Mouse (Mus musculus): ENCODE measurements at regions not wholly inside any gene's neighbourhood (a gene's known extent, or its start where the extent isn't known, plus 50 kb on each side); places are given as distances from the start of the nearest gene placed in this dataset.

- no peak for TF ChIP-seq CTCF (IDR thresholded peaks at IDR 0.05; ENCODE audit: low read depth)
- Histone ChIP-seq H3K27me3 (ENCODE audit: insufficient read depth, low read length) (no peaks in the 10 kb centered on the region), H3K27ac (ENCODE audit: low read depth) (no peak overlapping the region), H3K4me1 (ENCODE audit: insufficient read depth) (no peaks in the 10 kb centered on the region), H3K9ac (no peak overlapping the region), H3K36me3 (ENCODE audit: insufficient read depth) (no peaks in the 10 kb centered on the region), H3K9me3 (ENCODE audit: low read depth, low read length) (no peaks in the 10 kb centered on the region), H3K4me3 (ENCODE audit: low read depth, low read length) (no peak overlapping the region), H3K4me2 (no peak overlapping the region)
- ATAC-seq (ENCODE audit: insufficient read depth) (no peak), DNase-seq (no peak)
- 71% methylated on average over 4 of the region's 4 CpGs for WGBS
Observed at GRCm38 (mm10) chr16:69646156-69646555, 217.4 kb downstream of the Speer2 start.

GRCm38 (mm10) chr16:69607736-69608135 lies 255.8 kb downstream of the Speer2 start:
- ATAC-seq (ENCODE audit: insufficient read depth) (no peak), DNase-seq (peak; percentile 25)
- TF ChIP-seq CTCF (IDR thresholded peaks at IDR 0.05; ENCODE audit: low read depth), result no peak
- Histone ChIP-seq H3K4me3 (ENCODE audit: low read depth, low read length) (no peak overlapping the region), H3K9me3 (ENCODE audit: low read depth, low read length) (no peaks in the 10 kb centered on the region), H3K27ac (ENCODE audit: low read depth) (no peak overlapping the region), H3K4me1 (ENCODE audit: insufficient read depth) (no peaks in the 10 kb centered on the region), H3K36me3 (ENCODE audit: insufficient read depth) (no peaks in the 10 kb centered on the region), H3K4me2 (no peak overlapping the region), H3K27me3 (ENCODE audit: insufficient read depth, low read length) (no peaks in the 10 kb centered on the region), H3K9ac (no peak overlapping the region)

GRCm38 (mm10) chr16:69600978-69601377 lies 262.6 kb downstream of the Speer2 start:
- H3K4me2 ChIP-seq, result no peak overlapping the region
- H3K9ac ChIP-seq, result no peak overlapping the region
- H3K4me3 ChIP-seq (ENCODE audit: low read depth, low read length), result no peak overlapping the region
- H3K4me1 ChIP-seq (ENCODE audit: insufficient read depth), result no peaks in the 10 kb centered on the region
- WGBS, result 77% methylated on average over 3 of the region's 3 CpGs
- no peak for ATAC-seq (ENCODE audit: insufficient read depth)
- H3K9me3 ChIP-seq (ENCODE audit: low read depth, low read length), result no peaks in the 10 kb centered on the region
- no peaks in the 10 kb centered on the region for H3K27me3 ChIP-seq (ENCODE audit: insufficient read depth, low read length)
- TF ChIP-seq CTCF (IDR thresholded peaks at IDR 0.05; ENCODE audit: low read depth), result no peak
- no peak for DNase-seq
- no peaks in the 10 kb centered on the region for H3K36me3 ChIP-seq (ENCODE audit: insufficient read depth)
- H3K27ac ChIP-seq (ENCODE audit: low read depth), result no peak overlapping the region

GRCm38 (mm10) chr16:69577205-69577604 lies 286.3 kb downstream of the Speer2 start:
- H3K4me2 ChIP-seq, result no peak overlapping the region
- no peak overlapping the region for H3K9ac ChIP-seq
- H3K36me3 ChIP-seq (ENCODE audit: insufficient read depth), result no peaks in the 10 kb centered on the region
- H3K4me1 ChIP-seq (ENCODE audit: insufficient read depth), result no peaks in the 10 kb centered on the region
- ATAC-seq (ENCODE audit: insufficient read depth) (no peak), DNase-seq (peak; percentile 3)
- TF ChIP-seq CTCF (IDR thresholded peaks at IDR 0.05; ENCODE audit: low read depth), result no peak
- no peaks in the 10 kb centered on the region for H3K9me3 ChIP-seq (ENCODE audit: low read depth, low read length)
- H3K27ac ChIP-seq (ENCODE audit: low read depth), result no peak overlapping the region
- no peaks in the 10 kb centered on the region for H3K27me3 ChIP-seq (ENCODE audit: insufficient read depth, low read length)
- H3K4me3 ChIP-seq (ENCODE audit: low read depth, low read length), result no peak overlapping the region

- Histone ChIP-seq H3K36me3 (ENCODE audit: insufficient read depth) (no peaks in the 10 kb centered on the region), H3K27ac (ENCODE audit: low read depth) (no peak overlapping the region), H3K4me1 (ENCODE audit: insufficient read depth) (no peaks in the 10 kb centered on the region), H3K9me3 (ENCODE audit: low read depth, low read length) (no peaks in the 10 kb centered on the region), H3K27me3 (ENCODE audit: insufficient read depth, low read length) (no peaks in the 10 kb centered on the region), H3K9ac (no peak overlapping the region), H3K4me3 (ENCODE audit: low read depth, low read length) (no peak overlapping the region), H3K4me2 (no peak overlapping the region)
- no peak for TF ChIP-seq CTCF (IDR thresholded peaks at IDR 0.05; ENCODE audit: low read depth)
- no peak for DNase-seq
- no peak for ATAC-seq (ENCODE audit: insufficient read depth)
- WGBS, result 71% methylated on average over 3 of the region's 3 CpGs
Observed at GRCm38 (mm10) chr16:69568189-69568588, 295.4 kb downstream of the Speer2 start.

GRCm38 (mm10) chr16:69567420-69568179 lies 295.9 kb downstream of the Speer2 start:
- Histone ChIP-seq H3K9me3 (ENCODE audit: low read depth, low read length) (no peaks in the 10 kb centered on the region), H3K4me2 (no peak overlapping the region), H3K27me3 (ENCODE audit: insufficient read depth, low read length) (no peaks in the 10 kb centered on the region), H3K4me1 (ENCODE audit: insufficient read depth) (no peaks in the 10 kb centered on the region), H3K36me3 (ENCODE audit: insufficient read depth) (no peaks in the 10 kb centered on the region), H3K4me3 (ENCODE audit: low read depth, low read length) (no peak overlapping the region), H3K27ac (ENCODE audit: low read depth) (no peak overlapping the region), H3K9ac (no peak overlapping the region)
- 85% methylated on average over 2 of the region's 2 CpGs for WGBS
- ATAC-seq (ENCODE audit: insufficient read depth) (no peak), DNase-seq (no peak)
- TF ChIP-seq CTCF (IDR thresholded peaks at IDR 0.05; ENCODE audit: low read depth), result no peak

Data from lung, embryonic 14.5 days (tissue).